Mouse (Mus musculus) embryonic fibroblast, embryonic 13.5 days (primary cell): ENCODE measurements around the gene Fzr1.

Source experiments
- CTCF ChIP-seq: IDR thresholded peaks from 2 replicates; pipeline ENCODE4 v1.5.1; 2011; ENCODE audit warnings: mild to moderate bottlenecking, control low read depth, low read length, moderate library complexity, borderline replicate concordance; ENCODE audit not compliant: insufficient read depth
- POLR2A ChIP-seq: IDR thresholded peaks from 2 replicates; pipeline ENCODE4 v1.6.1; 2011; ENCODE audit warnings: low read depth, mild to moderate bottlenecking, control low read depth, low read length, moderate library complexity

- TF ChIP-seq POLR2A (no peak), CTCF (no peak)
Measured at GRCm38 (mm10) chr10:81402227-81402765, 24.0 kb upstream of the Fzr1 start.
